Mouse (Mus musculus) heart, adult 2 months (tissue): ENCODE measurements around the gene Atp6v1a.

ENCODE experiments used
- CTCF ChIP-seq: fragments of 200-600 bp; IDR thresholded peaks from 2 replicates; pipeline ENCODE4 v1.8.1; 2022; ENCODE audit warnings: antibody characterized with exemption, mild to moderate bottlenecking, moderate library complexity
- POLR2A ChIP-seq: fragments of 200-500 bp; IDR thresholded peaks from 2 replicates; pipeline ENCODE4 v1.6.1; 2011; ENCODE audit warnings: mild to moderate bottlenecking, low read depth, low read length, control low read depth; ENCODE audit not compliant: insufficient read depth

DNA sequence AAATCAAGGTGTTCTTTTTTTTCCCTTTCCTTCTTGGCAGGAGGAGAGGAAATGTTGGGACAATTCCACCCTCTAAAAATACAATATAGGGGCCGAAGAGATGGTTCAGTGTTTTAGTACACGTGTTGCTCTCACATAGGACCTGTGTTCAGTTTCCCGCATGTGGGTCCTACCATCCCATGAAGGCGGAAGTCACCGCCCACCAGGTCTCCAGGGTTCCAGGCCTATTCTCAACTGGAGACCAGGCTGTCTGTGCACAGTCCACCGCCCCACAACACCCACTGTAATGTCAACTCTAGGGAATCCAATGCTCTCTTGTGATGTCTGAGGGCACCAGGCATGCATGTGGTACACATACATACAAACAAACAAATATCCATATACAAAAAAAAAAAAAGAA, 17.4 kb downstream of the Atp6v1a start:
- TF ChIP-seq POLR2A (no peak), CTCF (no peak)
